Mouse (Mus musculus) thymus, adult 2 months (tissue): ENCODE results near the gene Gstm7.

Experiments
- CTCF ChIP-seq: fragments of 200-500 bp; IDR thresholded peaks from 2 replicates; pipeline ENCODE4 v1.5.1; 2012; ENCODE audit warnings: mild to moderate bottlenecking, control low read depth, low read length, moderate library complexity, borderline replicate concordance; ENCODE audit not compliant: control insufficient read depth, poor library complexity, insufficient read depth; ENCODE audit errors: extremely low read depth
- POLR2A ChIP-seq: fragments of 200-500 bp; IDR thresholded peaks from 2 replicates; pipeline ENCODE4 v1.6.1; 2012; ENCODE audit warnings: mild to moderate bottlenecking, low read length, control low read depth, moderate library complexity; ENCODE audit not compliant: control insufficient read depth, poor library complexity, insufficient read depth; ENCODE audit errors: extremely low read depth

- TF ChIP-seq CTCF (no peak), POLR2A (no peak)
Observed at GRCm38 (mm10) chr3:107939830-107940229, 8.2 kb upstream of the Gstm7 start.
